Mouse (Mus musculus): ENCODE data around the gene Hlcs. TPM values are rescaled to one million over a fixed set of nuclear protein-coding genes. Genes with fewer than 3 reads are reported as not detected.

Hlcs gene
- polyA plus RNA-seq, 1 experiment from 2014 or later, result 8.0 TPM

- H3K9me3 ChIP-seq, result peaks cover 4% of the 10 kb centered on the region; the same call in 1 of the 2 replicates
- peaks cover 16% of the 10 kb centered on the region for H3K4me1 ChIP-seq (replicated peaks)
- H3K9ac ChIP-seq, result no peak overlapping the region
- no peak overlapping the region for H3K27ac ChIP-seq
- WGBS, result 94% methylated on average over 4 of the region's 4 CpGs
- no peak overlapping the region for H3K4me2 ChIP-seq
- 0 out of 2 replicates have a peak, but pooled peaks cover 4% of the 10 kb centered on the region for H3K36me3 ChIP-seq
- H3K27me3 ChIP-seq, result 0 out of 2 replicates have a peak, but pooled peaks cover 8% of the 10 kb centered on the region
- H3K4me3 ChIP-seq, result no peak overlapping the region
- ATAC-seq (ENCODE audit: low FRiP score), result no peak
Measured at GRCm38 (mm10) chr16:94301194-94301593, 12.2 kb downstream of the Hlcs start.

GRCm38 (mm10) chr16:94299210-94299609 is 14.2 kb downstream of the Hlcs start:
- Histone ChIP-seq H3K36me3 (no peaks in the 10 kb centered on the region), H3K9me3 (no peaks in the 10 kb centered on the region), H3K4me3 (no peak overlapping the region), H3K4me2 (no peak overlapping the region), H3K4me1 (replicated peaks) (peaks cover 16% of the 10 kb centered on the region), H3K27ac (no peak overlapping the region), H3K9ac (no peak overlapping the region), H3K27me3 (0 out of 2 replicates have a peak, but pooled peaks cover 6% of the 10 kb centered on the region)
- ATAC-seq (ENCODE audit: low FRiP score), result no peak
- WGBS, result 76% methylated on average over 4 of the region's 4 CpGs

DNA sequence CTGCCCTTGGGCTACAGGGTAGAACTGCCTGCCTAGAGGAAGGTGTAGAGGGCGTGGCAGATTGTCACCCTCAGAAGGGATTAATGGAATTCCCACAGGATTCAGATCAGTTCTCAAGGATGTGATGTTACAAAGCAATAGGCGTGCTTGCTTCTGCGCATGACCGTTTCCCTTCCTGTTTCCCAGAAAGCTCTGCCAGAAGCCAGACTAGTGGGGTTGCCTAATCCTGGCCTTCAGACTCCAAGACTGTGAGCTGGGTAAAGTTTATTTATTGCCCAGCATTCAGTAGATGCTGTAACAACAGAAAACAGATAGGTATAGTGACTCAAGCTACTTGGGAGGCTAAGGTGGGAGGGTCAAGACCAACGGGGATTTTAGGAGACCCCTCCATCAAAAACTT is 15.3 kb downstream of the Hlcs start:
- no peak for ATAC-seq (ENCODE audit: low FRiP score)
- Histone ChIP-seq H3K9ac (no peak overlapping the region), H3K4me3 (no peak overlapping the region), H3K36me3 (no peaks in the 10 kb centered on the region), H3K27ac (no peak overlapping the region), H3K4me1 (replicated peaks) (peaks cover 12% of the 10 kb centered on the region), H3K4me2 (no peak overlapping the region), H3K9me3 (no peaks in the 10 kb centered on the region), H3K27me3 (0 out of 2 replicates have a peak, but pooled peaks cover 3% of the 10 kb centered on the region)
- WGBS, result 92% methylated on average over 5 of the region's 5 CpGs

GRCm38 (mm10) chr16:94291141-94291540 is 22.2 kb downstream of the Hlcs start:
- ATAC-seq (ENCODE audit: low FRiP score), result no peak
- H3K4me1 ChIP-seq (replicated peaks), result peaks cover 14% of the 10 kb centered on the region
- H3K9me3 ChIP-seq, result no peaks in the 10 kb centered on the region
- 88% methylated on average over 4 of the region's 4 CpGs for WGBS
- no peak overlapping the region for H3K4me2 ChIP-seq
- H3K27me3 ChIP-seq, result peaks cover 3% of the 10 kb centered on the region; the same call in 1 of the 2 replicates
- no peak overlapping the region for H3K27ac ChIP-seq
- H3K4me3 ChIP-seq, result no peak overlapping the region
- H3K9ac ChIP-seq, result no peak overlapping the region
- no peaks in the 10 kb centered on the region for H3K36me3 ChIP-seq

DNA sequence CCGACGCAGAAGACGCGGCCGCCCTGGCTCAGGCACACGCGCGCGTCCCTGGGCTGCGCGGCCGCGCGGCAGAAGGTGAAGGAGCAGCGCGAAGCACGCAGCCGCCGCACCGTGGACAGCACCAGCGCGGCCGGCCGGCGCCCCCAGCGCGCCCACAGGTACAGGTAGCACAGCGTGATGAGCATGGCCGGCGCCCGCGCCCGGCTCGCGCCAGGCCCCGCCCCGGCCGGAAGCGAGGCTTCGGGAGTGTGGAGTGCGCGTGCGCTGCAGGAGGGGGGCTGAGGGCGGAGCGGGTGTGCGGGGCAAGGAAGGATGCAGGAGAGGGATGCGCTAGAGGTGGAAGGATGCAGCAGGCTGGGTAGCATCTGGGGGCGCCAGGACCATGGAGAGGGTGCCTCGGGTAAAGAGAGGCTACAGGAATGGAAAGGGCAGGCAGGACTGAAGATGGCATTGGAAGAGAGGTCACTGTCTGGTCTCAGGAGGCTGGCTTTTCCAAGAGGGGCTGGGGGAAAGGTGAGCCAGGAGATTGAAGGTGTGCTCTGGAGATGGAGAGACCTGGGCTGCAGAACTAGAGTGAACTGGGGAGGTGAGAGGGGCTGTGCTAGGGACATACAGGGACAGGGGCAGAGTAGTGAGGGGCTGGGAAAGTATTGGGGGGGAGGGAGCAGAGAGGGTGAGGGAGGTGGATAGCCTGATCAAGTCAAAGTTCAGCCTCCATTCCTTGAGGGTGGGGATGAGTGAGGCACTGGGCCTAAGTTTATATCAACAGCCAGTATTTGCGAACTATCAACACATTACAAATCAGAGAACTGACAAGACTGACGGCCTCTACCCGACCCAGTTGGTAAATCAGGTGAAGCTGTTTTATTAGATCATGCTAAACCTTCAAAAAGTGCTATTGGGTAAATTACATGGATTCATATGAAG is 23.0 kb downstream of the Hlcs start:
- peak overlapping the region; percentile 88 for H3K4me3 ChIP-seq

GRCm38 (mm10) chr16:94289138-94290072 is 24.0 kb downstream of the Hlcs start:
- no peak; the same call in 1 of the 2 replicates for ATAC-seq (ENCODE audit: low FRiP score)
- WGBS, result 12% methylated on average over 39 of the region's 39 CpGs
- Histone ChIP-seq H3K36me3 (0 out of 2 replicates have a peak, but pooled peaks cover 3% of the 10 kb centered on the region), H3K4me1 (replicated peaks) (peaks cover 14% of the 10 kb centered on the region), H3K27ac (peak overlapping the region; percentile 88), H3K9ac (peak overlapping the region; percentile 91), H3K4me3 (peak overlapping the region; percentile 88), H3K4me2 (peak overlapping the region; percentile 98), H3K9me3 (no peaks in the 10 kb centered on the region), H3K27me3 (peaks cover 3% of the 10 kb centered on the region; the same call in 1 of the 2 replicates)

More for the DNA sequence above, 23.0 kb downstream of the Hlcs start:
- peak overlapping the region; percentile 98 for H3K4me2 ChIP-seq
- ATAC-seq (ENCODE audit: low FRiP score), result peak; percentile 97
- H3K4me1 ChIP-seq (replicated peaks), result peaks cover 14% of the 10 kb centered on the region
- H3K27ac ChIP-seq, result peak overlapping the region; percentile 88
- WGBS, result 6% methylated on average over 52 of the region's 52 CpGs
- peak overlapping the region; percentile 91 for H3K9ac ChIP-seq
- no peaks in the 10 kb centered on the region for H3K36me3 ChIP-seq
- no peaks in the 10 kb centered on the region for H3K9me3 ChIP-seq
- peaks cover 3% of the 10 kb centered on the region; the same call in 1 of the 2 replicates for H3K27me3 ChIP-seq

GRCm38 (mm10) chr16:94287826-94288225 is 25.5 kb downstream of the Hlcs start:
- WGBS, result 86% methylated on average over 9 of the region's 9 CpGs
- Histone ChIP-seq H3K4me1 (replicated peaks) (peaks cover 14% of the 10 kb centered on the region), H3K9me3 (no peaks in the 10 kb centered on the region), H3K4me2 (no peak overlapping the region), H3K36me3 (0 out of 2 replicates have a peak, but pooled peaks cover 4% of the 10 kb centered on the region), H3K27ac (no peak overlapping the region), H3K4me3 (no peak overlapping the region), H3K27me3 (peaks cover 3% of the 10 kb centered on the region; the same call in 1 of the 2 replicates), H3K9ac (no peak overlapping the region)
- no peak for ATAC-seq (ENCODE audit: low FRiP score)

DNA sequence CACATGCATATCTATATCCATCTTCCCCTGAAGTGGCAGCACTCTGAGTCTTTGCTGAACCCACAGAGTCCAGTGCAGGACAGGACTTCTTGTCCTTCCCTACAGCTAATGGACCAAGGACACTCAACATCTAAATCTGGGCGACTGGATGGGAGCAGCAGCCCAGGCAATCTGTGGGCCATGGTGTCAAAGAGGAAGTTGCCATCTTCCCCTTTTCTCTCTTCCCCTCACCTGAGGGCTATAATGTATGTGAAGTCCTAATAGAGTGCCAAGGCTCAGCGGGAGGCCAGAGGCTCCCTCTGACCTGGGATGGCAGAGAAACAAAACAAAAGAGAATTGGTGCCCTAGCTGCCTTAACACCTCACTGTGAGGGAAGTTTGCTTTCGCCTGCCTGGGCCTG is 29.4 kb downstream of the Hlcs start:
- 92% methylated on average over 3 of the region's 3 CpGs for WGBS
- Histone ChIP-seq H3K4me1 (replicated peaks) (peaks cover 1% of the 10 kb centered on the region; the same call in 1 of the 2 replicates), H3K4me3 (no peak overlapping the region), H3K36me3 (peaks cover 13% of the 10 kb centered on the region), H3K27ac (no peak overlapping the region), H3K9ac (no peak overlapping the region), H3K27me3 (no peaks in the 10 kb centered on the region), H3K9me3 (0 out of 2 replicates have a peak, but pooled peaks cover 6% of the 10 kb centered on the region), H3K4me2 (no peak overlapping the region)
- no peak for ATAC-seq (ENCODE audit: low FRiP score)

- H3K36me3 ChIP-seq, result peaks cover 6% of the 10 kb centered on the region
- 92% methylated on average over 6 of the region's 6 CpGs for WGBS
Measured at GRCm38 (mm10) chr16:94270826-94271225, 42.5 kb downstream of the Hlcs start.

GRCm38 (mm10) chr16:94269635-94270034 is 43.7 kb downstream of the Hlcs start:
- H3K4me3 ChIP-seq, result no peak overlapping the region
- no peaks in the 10 kb centered on the region for H3K9me3 ChIP-seq
- H3K4me2 ChIP-seq, result peak overlapping the region; percentile 34
- no peak overlapping the region; the same call in 1 of the 2 replicates for H3K9ac ChIP-seq
- 6% methylated on average over 9 of the region's 9 CpGs for WGBS
- H3K27ac ChIP-seq, result no peak overlapping the region
- peaks cover 6% of the 10 kb centered on the region for H3K36me3 ChIP-seq
- 0 out of 2 replicates have a peak, but pooled peaks cover 2% of the 10 kb centered on the region for H3K4me1 ChIP-seq (replicated peaks)
- no peaks in the 10 kb centered on the region for H3K27me3 ChIP-seq
- peak; percentile 62 for ATAC-seq (ENCODE audit: low FRiP score)

More at GRCm38 (mm10) chr16:94270826-94271225, 42.5 kb downstream of the Hlcs start:
- no peak overlapping the region for H3K4me3 ChIP-seq
- no peak overlapping the region for H3K27ac ChIP-seq
- H3K4me2 ChIP-seq, result no peak overlapping the region
- no peaks in the 10 kb centered on the region for H3K9me3 ChIP-seq
- H3K4me1 ChIP-seq (replicated peaks), result 0 out of 2 replicates have a peak, but pooled peaks cover 2% of the 10 kb centered on the region
- no peaks in the 10 kb centered on the region for H3K27me3 ChIP-seq
- H3K9ac ChIP-seq, result no peak overlapping the region
- no peak for ATAC-seq (ENCODE audit: low FRiP score)

GRCm38 (mm10) chr16:94268205-94268604 is 45.2 kb downstream of the Hlcs start:
- H3K4me3 ChIP-seq, result no peak overlapping the region

More at GRCm38 (mm10) chr16:94268205-94268604, 45.2 kb downstream of the Hlcs start:
- Histone ChIP-seq H3K4me2 (no peak overlapping the region), H3K27me3 (no peaks in the 10 kb centered on the region), H3K36me3 (peaks cover 6% of the 10 kb centered on the region), H3K9ac (no peak overlapping the region), H3K9me3 (no peaks in the 10 kb centered on the region), H3K4me1 (replicated peaks) (0 out of 2 replicates have a peak, but pooled peaks cover 2% of the 10 kb centered on the region), H3K27ac (no peak overlapping the region)
- 89% methylated on average over 14 of the region's 14 CpGs for WGBS
- ATAC-seq (ENCODE audit: low FRiP score), result no peak
